Mouse (Mus musculus): ENCODE measurements around the gene AU021092. TPM values are rescaled to one million over a fixed set of nuclear protein-coding genes. Genes with fewer than 3 reads are reported as not detected.

Gene AU021092
- polyA plus RNA-seq, 1 experiment from 2014 or later = 11.7 TPM

DNA sequence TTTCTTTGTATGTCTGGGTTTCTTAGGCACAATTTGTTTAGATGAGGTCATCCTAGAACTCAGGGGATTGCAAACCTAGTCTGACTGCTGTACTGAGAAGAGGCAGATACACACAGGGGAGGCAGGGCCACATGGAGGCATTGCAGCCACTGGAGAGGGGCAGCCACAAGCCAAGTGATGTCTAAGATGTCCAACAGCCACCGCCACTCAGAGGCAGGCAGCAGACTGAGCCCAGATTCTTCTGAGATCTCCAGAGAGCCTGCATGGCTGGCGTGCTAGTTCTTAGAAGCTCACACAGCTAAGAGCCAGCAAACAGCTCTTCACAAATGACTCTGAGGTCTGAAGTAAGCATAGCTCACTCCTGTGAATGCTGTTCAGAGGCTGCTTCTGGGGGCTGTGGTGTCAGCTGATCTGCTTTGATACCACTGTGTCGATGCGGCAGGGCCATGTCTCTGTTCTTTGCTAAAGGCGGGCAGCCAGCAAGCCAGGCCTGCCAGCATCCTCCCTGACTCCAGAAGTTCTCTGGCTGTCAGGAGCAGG lies 16.6 kb downstream of the AU021092 start:
- WGBS = 92% methylated on average over 5 of the region's 5 CpGs
- no peaks in the 10 kb centered on the region for H3K36me3 ChIP-seq
- H3K9me3 ChIP-seq = no peaks in the 10 kb centered on the region
- peaks cover 20% of the 10 kb centered on the region for H3K27me3 ChIP-seq
- no peak overlapping the region for H3K4me2 ChIP-seq (replicated peaks)
- H3K27ac ChIP-seq = no peak overlapping the region
- peaks cover 11% of the 10 kb centered on the region for H3K4me1 ChIP-seq (replicated peaks)
- no peak for ATAC-seq
- no peak overlapping the region for H3K4me3 ChIP-seq (replicated peaks)
- H3K9ac ChIP-seq (replicated peaks) = no peak overlapping the region

DNA sequence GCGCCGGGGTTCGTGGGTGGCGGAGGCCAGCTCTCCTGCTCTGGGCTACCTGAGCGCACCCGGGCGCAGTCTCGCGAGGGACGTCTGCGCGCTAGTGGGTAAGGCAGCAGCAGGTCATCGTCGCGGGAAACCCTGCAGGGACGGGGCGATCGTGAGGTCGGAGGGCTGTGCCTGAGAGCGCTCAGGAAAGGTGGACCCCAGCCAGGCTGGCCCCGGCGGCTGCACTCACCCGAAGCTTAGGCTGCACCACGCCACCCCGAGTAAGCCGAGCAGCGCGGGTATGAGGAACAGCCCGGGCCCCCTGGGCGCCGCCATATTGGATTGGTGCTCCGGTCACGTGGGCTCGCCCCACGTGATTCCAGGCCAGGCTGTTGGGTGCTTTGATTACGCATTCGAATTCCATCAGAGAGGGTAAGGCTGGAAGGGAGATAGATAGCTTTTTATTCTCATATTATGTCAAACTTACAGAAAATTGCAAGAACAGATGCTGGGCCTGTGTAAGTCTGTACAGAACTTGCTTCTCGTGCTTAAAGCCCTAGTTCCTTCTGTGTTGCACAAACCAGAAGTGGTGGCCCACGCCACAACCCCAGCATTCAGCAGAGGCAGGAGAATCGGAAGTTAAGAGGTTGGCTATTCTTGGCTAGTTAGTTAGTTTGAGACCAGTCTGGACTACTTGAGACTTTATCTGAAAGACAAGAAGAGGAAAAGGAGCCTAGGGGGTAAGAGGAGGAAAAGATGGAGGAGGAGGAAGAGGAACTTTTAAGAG lies 18.2 kb downstream of the AU021092 start, which contains the start of gene Nagpa:
Gene Nagpa (minus strand): TSS at position 345 of the 766 bp plus-strand sequence.
- Histone ChIP-seq H3K4me2 (replicated peaks) (peak within 1 kb of the TSS; percentile 96), H3K9me3 (no peaks in the 10 kb centered on the region), H3K27me3 (peaks cover 20% of the 10 kb centered on the region), H3K4me1 (replicated peaks) (peaks cover 11% of the 10 kb centered on the region), H3K9ac (replicated peaks) (peak within 1 kb of the TSS; percentile 69), H3K4me3 (replicated peaks) (peak within 1 kb of the TSS; percentile 86), H3K36me3 (peaks cover 2% of the 10 kb centered on the region), H3K27ac (no peak within 1 kb of the TSS)
- peak; percentile 93 for ATAC-seq
- WGBS = 5% methylated on average over 35 of the region's 40 CpGs

DNA sequence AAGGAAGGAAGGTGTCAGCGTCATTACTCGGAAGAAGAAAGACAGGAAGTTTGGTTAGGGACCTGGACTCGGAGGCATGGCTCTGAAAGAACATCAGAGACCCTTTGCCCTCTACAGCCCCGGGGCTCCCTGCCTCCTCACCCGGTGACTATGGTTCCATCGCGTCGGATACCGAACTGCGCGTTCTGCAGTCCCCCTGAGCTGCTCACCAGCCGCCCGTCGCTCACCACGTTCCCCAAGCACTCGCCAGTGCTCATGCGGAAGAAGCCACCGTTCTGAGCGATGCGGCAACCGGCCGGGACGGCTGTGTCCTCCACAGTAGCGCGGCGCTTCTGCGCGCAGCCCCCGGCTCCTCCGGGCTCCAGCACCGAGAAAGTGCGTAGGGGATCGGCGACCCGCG lies 18.9 kb downstream of the AU021092 start:
- peak; percentile 71 for ATAC-seq
- Histone ChIP-seq H3K9ac (replicated peaks) (peak overlapping the region; percentile 69), H3K27me3 (peaks cover 20% of the 10 kb centered on the region), H3K36me3 (peaks cover 6% of the 10 kb centered on the region), H3K4me1 (replicated peaks) (peaks cover 11% of the 10 kb centered on the region), H3K4me3 (replicated peaks) (peak overlapping the region; percentile 86), H3K9me3 (no peaks in the 10 kb centered on the region), H3K27ac (no peak overlapping the region), H3K4me2 (replicated peaks) (peak overlapping the region; percentile 96)
- 2% methylated on average over 36 of the region's 36 CpGs for WGBS

DNA sequence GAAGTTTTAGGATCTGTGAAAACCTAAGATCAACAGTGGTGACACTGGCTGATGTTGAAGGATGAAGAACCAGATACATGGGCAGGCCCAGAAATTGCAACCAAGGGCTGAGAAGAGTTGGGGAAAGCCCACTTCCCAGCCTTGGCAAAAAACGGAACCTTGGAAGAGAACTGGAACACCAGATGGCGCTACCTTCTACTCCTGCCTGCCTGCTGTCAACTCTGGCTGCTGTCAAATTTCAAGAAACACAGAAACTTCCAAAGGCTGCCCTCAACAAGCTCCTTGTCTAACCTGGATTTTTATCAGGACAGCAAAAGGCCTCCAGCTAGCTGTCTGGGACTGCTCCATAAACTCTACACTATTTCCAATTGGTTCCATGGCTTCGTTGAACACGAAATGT lies 19.4 kb downstream of the AU021092 start:
- H3K9me3 ChIP-seq = no peaks in the 10 kb centered on the region
- H3K27ac ChIP-seq = no peak overlapping the region
- peak overlapping the region; percentile 96 for H3K4me2 ChIP-seq (replicated peaks)
- no peak overlapping the region for H3K9ac ChIP-seq (replicated peaks)
- peak overlapping the region; percentile 86 for H3K4me3 ChIP-seq (replicated peaks)
- H3K4me1 ChIP-seq (replicated peaks) = peaks cover 11% of the 10 kb centered on the region
- no peak for ATAC-seq
- peaks cover 20% of the 10 kb centered on the region for H3K27me3 ChIP-seq
- peaks cover 6% of the 10 kb centered on the region for H3K36me3 ChIP-seq
- 13% methylated on average over 4 of the region's 4 CpGs for WGBS

DNA sequence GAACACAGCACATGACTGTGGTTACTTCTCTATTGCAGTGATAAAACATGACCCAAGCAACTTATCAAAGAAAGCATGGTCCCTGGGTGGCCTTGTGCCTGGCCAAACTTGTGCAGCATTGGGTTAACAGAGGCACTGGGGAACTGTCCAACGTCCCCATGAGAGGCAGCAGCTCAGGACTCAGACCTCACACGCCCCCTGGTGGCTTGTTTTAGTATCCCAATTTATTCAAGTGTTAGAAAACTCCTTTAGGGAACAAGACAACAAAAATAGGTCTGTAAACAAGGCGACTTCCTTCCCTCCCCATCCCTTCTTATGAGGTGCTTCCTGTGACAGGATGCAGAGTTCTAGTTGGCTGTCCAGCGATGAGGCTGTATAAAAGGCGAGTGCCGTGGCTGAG lies 27.0 kb downstream of the AU021092 start:
- WGBS = 32% methylated on average over 6 of the region's 6 CpGs
- peaks cover 9% of the 10 kb centered on the region for H3K36me3 ChIP-seq
- no peaks in the 10 kb centered on the region for H3K27me3 ChIP-seq
- ATAC-seq = no peak
- no peak overlapping the region for H3K4me2 ChIP-seq (replicated peaks)
- H3K9ac ChIP-seq (replicated peaks) = no peak overlapping the region
- H3K9me3 ChIP-seq = no peaks in the 10 kb centered on the region
- no peak overlapping the region for H3K4me3 ChIP-seq (replicated peaks)
- H3K4me1 ChIP-seq (replicated peaks) = no peaks in the 10 kb centered on the region
- no peak overlapping the region for H3K27ac ChIP-seq

DNA sequence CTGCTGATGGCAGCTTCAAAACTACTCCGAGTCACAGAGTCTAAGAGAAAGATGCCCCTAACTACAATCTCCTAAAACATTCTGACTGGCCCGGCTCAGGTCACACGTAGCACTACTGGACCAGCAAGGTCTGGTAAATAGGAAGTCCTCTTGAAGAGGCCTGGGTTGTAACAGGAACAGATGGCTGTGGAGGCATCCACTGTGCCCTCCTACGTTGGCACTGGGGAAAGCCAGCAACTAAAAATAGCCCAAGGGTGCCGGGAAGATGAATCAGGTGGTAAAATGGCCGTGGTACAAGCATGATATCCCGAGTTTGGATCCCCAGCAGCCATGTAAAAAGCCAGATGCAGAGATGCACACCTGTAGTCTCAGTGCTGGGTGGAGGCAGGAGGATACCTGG lies 35.9 kb downstream of the AU021092 start:
- no peak overlapping the region for H3K27ac ChIP-seq
- H3K27me3 ChIP-seq = no peaks in the 10 kb centered on the region
- WGBS = 79% methylated on average over 7 of the region's 7 CpGs
- no peaks in the 10 kb centered on the region for H3K4me1 ChIP-seq (replicated peaks)
- ATAC-seq = no peak
- no peak overlapping the region for H3K9ac ChIP-seq (replicated peaks)
- no peak overlapping the region for H3K4me2 ChIP-seq (replicated peaks)
- H3K9me3 ChIP-seq = no peaks in the 10 kb centered on the region
- H3K36me3 ChIP-seq = no peaks in the 10 kb centered on the region
- H3K4me3 ChIP-seq (replicated peaks) = no peak overlapping the region

DNA sequence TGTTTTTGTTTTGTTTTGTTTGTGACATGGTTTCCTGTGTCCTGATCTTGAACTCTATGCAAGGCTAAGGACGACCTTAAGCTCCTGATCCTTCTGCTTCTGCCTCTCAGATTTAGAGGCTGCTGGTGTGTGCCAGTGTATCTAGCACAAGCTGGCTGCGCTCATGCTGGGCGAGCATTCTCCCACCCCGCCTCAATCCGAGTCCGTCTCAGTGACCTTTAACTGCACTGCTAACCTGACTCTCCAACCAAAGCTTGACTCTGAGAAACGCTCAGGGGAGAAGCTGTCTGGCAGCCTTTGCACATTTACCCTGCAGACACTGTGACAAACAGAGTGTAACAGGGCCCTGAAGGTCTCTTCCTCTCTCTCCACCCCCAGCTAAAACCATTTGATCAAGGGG lies 36.4 kb downstream of the AU021092 start:
- no peaks in the 10 kb centered on the region for H3K9me3 ChIP-seq
- WGBS = 66% methylated on average over 7 of the region's 7 CpGs
- ATAC-seq = no peak
- no peaks in the 10 kb centered on the region for H3K27me3 ChIP-seq
- no peak overlapping the region for H3K9ac ChIP-seq (replicated peaks)
- no peak overlapping the region for H3K27ac ChIP-seq
- no peak overlapping the region for H3K4me2 ChIP-seq (replicated peaks)
- H3K36me3 ChIP-seq = no peaks in the 10 kb centered on the region
- no peak overlapping the region for H3K4me3 ChIP-seq (replicated peaks)
- H3K4me1 ChIP-seq (replicated peaks) = no peaks in the 10 kb centered on the region

DNA sequence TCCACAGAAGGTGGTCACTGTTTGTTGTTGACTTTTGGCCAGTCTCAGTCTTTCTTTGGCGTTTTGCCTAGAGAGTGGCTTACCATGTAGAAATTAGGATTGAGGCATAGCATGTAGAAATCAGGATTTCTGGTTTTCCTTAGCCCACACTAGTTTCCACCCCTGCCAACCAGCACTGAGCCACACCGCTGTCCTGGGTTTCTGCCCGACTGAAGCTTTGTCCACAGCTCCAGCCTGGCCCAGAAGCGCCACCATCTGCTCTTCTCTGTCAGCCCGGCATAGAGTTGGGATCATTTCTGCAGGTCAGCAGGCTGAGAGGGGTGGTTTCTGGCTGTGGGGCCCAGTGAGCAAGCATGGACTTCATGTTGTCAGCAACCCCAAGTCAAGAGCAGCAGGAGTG lies 37.1 kb downstream of the AU021092 start:
- 86% methylated on average over 5 of the region's 5 CpGs for WGBS
- Histone ChIP-seq H3K36me3 (no peaks in the 10 kb centered on the region), H3K9ac (replicated peaks) (no peak overlapping the region), H3K9me3 (no peaks in the 10 kb centered on the region), H3K27ac (no peak overlapping the region), H3K4me2 (replicated peaks) (no peak overlapping the region), H3K4me1 (replicated peaks) (no peaks in the 10 kb centered on the region), H3K27me3 (no peaks in the 10 kb centered on the region), H3K4me3 (replicated peaks) (no peak overlapping the region)
- ATAC-seq = no peak

DNA sequence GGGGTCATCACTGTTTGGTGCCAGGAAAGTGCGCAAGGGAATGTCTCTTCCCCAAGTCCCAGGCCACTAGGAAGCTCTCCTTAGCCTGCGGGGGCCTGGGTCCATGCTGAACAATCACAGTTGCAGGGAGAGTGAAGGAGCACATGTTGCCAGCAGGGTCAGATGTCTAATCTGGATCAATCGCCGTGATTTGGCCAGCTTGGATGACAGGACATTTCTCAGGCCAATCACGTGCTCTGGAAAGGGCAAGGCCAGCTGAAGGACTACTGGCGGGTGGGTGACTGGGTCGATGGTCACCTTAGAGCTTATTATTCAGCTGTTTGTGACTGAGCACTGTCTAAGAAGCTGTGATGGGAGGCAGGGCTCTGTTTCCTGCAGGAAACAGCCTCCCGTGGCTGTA lies 38.0 kb downstream of the AU021092 start:
- H3K9ac ChIP-seq (replicated peaks) = no peak overlapping the region
- H3K36me3 ChIP-seq = no peaks in the 10 kb centered on the region
- H3K4me2 ChIP-seq (replicated peaks) = no peak overlapping the region
- no peaks in the 10 kb centered on the region for H3K4me1 ChIP-seq (replicated peaks)
- ATAC-seq = no peak
- no peak overlapping the region for H3K27ac ChIP-seq
- WGBS = 65% methylated on average over 8 of the region's 8 CpGs
- H3K9me3 ChIP-seq = no peaks in the 10 kb centered on the region
- H3K27me3 ChIP-seq = no peaks in the 10 kb centered on the region
- H3K4me3 ChIP-seq (replicated peaks) = no peak overlapping the region

DNA sequence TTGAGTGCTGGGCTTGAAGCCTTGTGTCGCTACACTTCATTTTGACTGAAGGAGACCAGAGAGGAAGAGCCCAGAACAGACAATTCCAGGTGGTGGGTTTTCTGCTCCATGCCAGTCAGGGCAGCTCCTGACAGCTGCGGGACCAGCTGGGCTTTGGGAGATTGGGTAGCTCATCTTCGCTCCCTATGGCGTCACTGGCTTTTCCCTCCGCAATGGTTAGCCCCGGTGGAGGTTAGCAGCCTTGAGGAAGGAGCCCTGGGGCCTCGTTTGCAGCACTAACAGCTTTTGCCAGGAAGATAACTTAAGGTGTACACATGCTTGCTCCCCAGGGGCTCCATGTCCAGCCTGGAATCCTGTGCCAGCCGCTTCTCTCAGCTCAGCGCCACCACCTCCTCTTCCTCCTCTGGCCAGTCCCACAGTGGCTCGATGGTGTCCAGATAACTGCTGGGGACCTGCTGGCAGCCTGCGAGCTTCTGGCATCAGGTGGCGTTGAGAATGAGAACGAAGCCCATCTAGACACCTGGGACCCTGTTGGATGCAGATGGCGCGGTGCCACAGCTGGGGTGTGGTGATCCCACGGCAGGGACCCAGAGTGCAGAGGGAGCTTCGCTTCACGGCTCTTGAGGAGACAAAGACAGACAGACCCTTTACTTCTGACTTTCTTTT lies 38.7 kb downstream of the AU021092 start:
- Histone ChIP-seq H3K27ac (no peak overlapping the region), H3K4me2 (replicated peaks) (no peak overlapping the region), H3K9ac (replicated peaks) (no peak overlapping the region), H3K4me3 (replicated peaks) (no peak overlapping the region), H3K27me3 (no peaks in the 10 kb centered on the region), H3K9me3 (no peaks in the 10 kb centered on the region), H3K4me1 (replicated peaks) (no peaks in the 10 kb centered on the region), H3K36me3 (no peaks in the 10 kb centered on the region)
- no peak for ATAC-seq
- WGBS = 83% methylated on average over 18 of the region's 18 CpGs

DNA sequence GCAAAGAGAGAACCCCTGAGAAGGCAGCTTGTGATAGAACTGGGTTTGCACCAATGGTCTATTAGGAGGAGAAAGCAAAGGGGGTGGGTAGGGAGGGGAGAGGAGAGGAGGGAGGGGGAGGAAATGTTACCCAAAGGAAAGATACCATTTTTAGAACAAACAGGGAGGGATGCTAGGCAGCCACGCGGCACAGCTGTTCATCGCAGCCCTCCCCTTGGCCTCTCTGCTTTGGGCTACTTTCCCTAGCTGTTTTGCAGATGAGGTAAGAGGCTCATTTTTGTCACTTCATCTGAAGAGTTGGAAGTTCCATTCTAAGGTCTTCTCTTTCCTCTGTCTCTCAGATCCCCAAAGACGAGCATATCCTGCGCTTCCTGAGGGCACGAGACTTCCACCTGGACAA lies 49.5 kb downstream of the AU021092 start:
- 93% methylated on average over 6 of the region's 6 CpGs for WGBS
- H3K9ac ChIP-seq (replicated peaks) = no peak overlapping the region
- ATAC-seq = no peak

DNA sequence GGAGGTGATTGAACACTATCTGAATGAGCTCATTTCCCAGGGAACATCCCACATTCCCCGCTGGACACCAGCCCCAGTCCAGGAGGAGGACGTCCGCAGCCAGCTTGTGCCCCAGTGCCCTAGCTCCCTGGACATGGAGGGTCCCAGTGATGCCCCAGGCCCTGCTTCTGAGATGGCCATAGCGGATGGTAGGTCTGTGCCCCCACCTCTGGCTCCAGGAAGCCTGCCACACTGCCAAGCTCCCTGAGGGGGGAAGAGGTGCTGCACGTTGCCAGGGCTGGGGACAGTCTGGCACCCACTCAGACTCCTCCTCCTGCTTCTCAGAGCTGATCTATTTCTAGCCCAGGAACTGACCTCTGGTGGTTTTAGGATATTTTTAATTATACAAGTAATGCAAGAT lies 53.3 kb downstream of the AU021092 start:
- 83% methylated on average over 5 of the region's 5 CpGs for WGBS
- Histone ChIP-seq H3K9ac (replicated peaks) (no peak overlapping the region), H3K4me3 (replicated peaks) (no peak overlapping the region), H3K4me1 (replicated peaks) (no peaks in the 10 kb centered on the region), H3K36me3 (no peaks in the 10 kb centered on the region), H3K27me3 (no peaks in the 10 kb centered on the region), H3K4me2 (replicated peaks) (no peak overlapping the region), H3K27ac (no peak overlapping the region), H3K9me3 (no peaks in the 10 kb centered on the region)
- ATAC-seq = no peak

More for the DNA sequence above, 49.5 kb downstream of the AU021092 start:
- Histone ChIP-seq H3K4me3 (replicated peaks) (no peak overlapping the region), H3K27me3 (no peaks in the 10 kb centered on the region), H3K4me2 (replicated peaks) (no peak overlapping the region), H3K36me3 (no peaks in the 10 kb centered on the region), H3K27ac (no peak overlapping the region), H3K4me1 (replicated peaks) (no peaks in the 10 kb centered on the region), H3K9me3 (no peaks in the 10 kb centered on the region)
